Mouse (Mus musculus): ENCODE data around the gene Polq. TPM values are rescaled to one million over a fixed set of nuclear protein-coding genes. Genes with fewer than 3 reads are reported as not detected.

Gene Polq
- total and polyA plus RNA-seq, 3 experiments, result 19.1 to 27.0 (median 23.6) TPM

DNA sequence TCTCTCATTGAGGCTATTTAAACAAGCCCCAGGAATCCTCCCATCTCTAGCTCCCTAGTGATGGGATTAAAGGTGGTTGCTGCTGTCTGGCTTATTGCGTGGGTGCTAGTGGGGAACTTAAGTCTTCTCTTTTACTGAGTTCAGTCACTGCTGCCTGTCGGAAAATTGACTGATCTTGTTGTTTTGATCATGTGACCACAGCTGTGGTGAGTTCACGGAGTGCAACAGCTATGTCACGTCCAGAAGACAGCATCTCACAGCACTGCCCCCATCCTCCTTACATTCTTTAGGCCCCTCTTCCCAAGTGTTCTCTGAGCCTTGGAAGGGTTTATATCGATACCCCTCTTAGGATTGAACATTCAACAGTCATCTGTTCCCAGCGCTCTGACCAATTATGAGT, 2.3 kb upstream of the Polq start (continued):
- peak; percentile 86 for TF ChIP-seq USF2 (conservative IDR thresholded peaks at IDR 0.05; ENCODE audit: low read depth, low read length)

GRCm38 (mm10) chr16:37010370-37010769, 1.2 kb upstream of the Polq start:
- peak; percentile 84 for DNase-seq (ENCODE audit: extremely low read depth)
- TF ChIP-seq MYC (IDR thresholded peaks at IDR 0.05; ENCODE audit: low read depth, low read length) (peak; percentile 81; the same call in 1 of the 2 replicates), ZC3H11A (IDR thresholded peaks at IDR 0.05; ENCODE audit: low read depth, low read length) (peak; percentile 78), JUN (IDR thresholded peaks at IDR 0.05; ENCODE audit: insufficient read depth, low read depth, low read length) (no peak), CTCF (conservative IDR thresholded peaks at IDR 0.05 in 1 of 2, IDR thresholded peaks at IDR 0.05 in 1 of 2; ENCODE audit: low read depth in 2 of 2, low read length in 2 of 2) (peak; percentile 31 to 93; a peak in 3 of 4 replicates), ELF1 (IDR thresholded peaks at IDR 0.05; ENCODE audit: low read depth, low read length) (peak; percentile 58; the same call in 1 of the 2 replicates), TBP (conservative IDR thresholded peaks at IDR 0.05; ENCODE audit: low read depth, low read length) (0 out of 2 replicates have a peak, but pooled peaks have one; percentile 15), GABPA (IDR thresholded peaks at IDR 0.05; ENCODE audit: insufficient replicate concordance, low read depth, low read length) (no peak), CHD1 (IDR thresholded peaks at IDR 0.05; ENCODE audit: low read depth, low read length) (no peak), ZKSCAN1 (IDR thresholded peaks at IDR 0.05; ENCODE audit: borderline replicate concordance, low read depth, low read length) (no peak), CHD2 (IDR thresholded peaks at IDR 0.05; ENCODE audit: low read length) (no peak), TCF12 (IDR thresholded peaks at IDR 0.05; ENCODE audit: low read depth, low read length) (no peak), HCFC1 (IDR thresholded peaks at IDR 0.05; ENCODE audit: low read depth, low read length) (peak; percentile 56; the same call in 1 of the 2 replicates), MAFK (IDR thresholded peaks at IDR 0.05; ENCODE audit: insufficient replicate concordance, low read length) (no peak), POLR2A (IDR thresholded peaks at IDR 0.05; ENCODE audit: low read depth, low read length) (no peak), MEF2A (IDR thresholded peaks at IDR 0.05; ENCODE audit: borderline replicate concordance, low read depth, low read length) (no peak), SMC3 (IDR thresholded peaks at IDR 0.05; ENCODE audit: low read depth, low read length) (peak; percentile 90), IRF4 (IDR thresholded peaks at IDR 0.05; ENCODE audit: low read depth, low read length) (peak; percentile 29; the same call in 1 of the 2 replicates), ZNF384 (IDR thresholded peaks at IDR 0.05; ENCODE audit: low read depth, low read length) (no peak), RAD21 (IDR thresholded peaks at IDR 0.05; ENCODE audit: low read depth, low read length) (no peak; the same call in none of the 2 replicates), E2F4 (IDR thresholded peaks at IDR 0.05; ENCODE audit: insufficient replicate concordance, low read depth, low read length) (no peak), SIN3A (IDR thresholded peaks at IDR 0.05; ENCODE audit: low read length) (no peak), JUND (conservative IDR thresholded peaks at IDR 0.05; ENCODE audit: low read depth, low read length) (0 out of 2 replicates have a peak, but pooled peaks have one; percentile 42), RCOR1 (conservative IDR thresholded peaks at IDR 0.05; ENCODE audit: low read depth, low read length) (no peak), KAT2A (IDR thresholded peaks at IDR 0.05; ENCODE audit: insufficient replicate concordance, low read length) (no peak)
- H3K27me3 ChIP-seq (replicated peaks), result no peaks in the 10 kb centered on the region
- no peaks in the 10 kb centered on the region for H3K9me3 ChIP-seq (replicated peaks; ENCODE audit: low read length)
- H3K4me3 ChIP-seq (replicated peaks in 1 of 3; ENCODE audit: low read depth in 2 of 3, low read length in 2 of 3, poor library complexity in 1 of 3), result no peak overlapping the region
- peaks cover 4 to 49% of the 10 kb centered on the region in 2 experiments; a peak in 3 of 4 replicates for H3K4me1 ChIP-seq (ENCODE audit: control insufficient read depth in 1 of 2, insufficient read depth in 2 of 2)
- dilution Hi-C loops (cut with MboI; ENCODE audit: extremely low pct_ligation_motif_present, extremely low pct_unique_long_range_greater_than_20kb, low sequenced_read_pairs), result no loop called here
- no peak overlapping the region for H3K27ac ChIP-seq (ENCODE audit: insufficient read depth, low read depth)
- peak overlapping the region; percentile 87 for H3K9ac ChIP-seq (ENCODE audit: insufficient read depth, low read depth)
- H3K4me2 ChIP-seq (ENCODE audit: insufficient read depth, low read depth, poor library complexity, severe bottlenecking), result peak overlapping the region; percentile 22
- peaks cover 4 to 22% of the 10 kb centered on the region in 2 experiments for H3K36me3 ChIP-seq (replicated peaks in 1 of 2; ENCODE audit: control insufficient read depth in 1 of 2, insufficient read depth in 1 of 2, low read length in 1 of 2)
- peaks cover 20% of the 10 kb centered on the region for H3K79me2 ChIP-seq (replicated peaks; ENCODE audit: control insufficient read depth, extremely low read depth, insufficient read depth, poor library complexity, severe bottlenecking)
- in situ Hi-C loops (cut with MboI; ENCODE audit: low pct_ligation_motif_present, low pct_unique_long_range_greater_than_20kb, low sequenced_read_pairs), result loop anchor here (5.0 kb wide), 1 partner anchor 283 kb away; no protein-coding TSS in a partner anchor

Data from CH12.LX (cell line).